ENCODE assay signal across 24 mouse cellular contexts in genomic region chr19:57823446-57823845, GRCm38 (mm10).
DNase-seq lines count a peak whose midpoint lies in the region; ATAC-seq and TF ChIP-seq lines count a peak whose summit lies in the region.
"Had no signal": no experiment of that assay in that cellular context is flagged by ENCODE, and none has a peak within 500 bp of the region (broad histone marks: within the 10 kb centered on the region; RNA-seq: fewer than 3 reads in every experiment).

No protein-coding gene starts in this region.

- TF ChIP-seq POLR2A in embryonic fibroblast, embryonic 13.5 days (IDR thresholded peaks at IDR 0.05; ENCODE audit: low read depth, low read length), result no peak

- no peak overlapping the region for H3K9ac ChIP-seq in embryonic facial prominence, embryonic 14.5 days (ENCODE audit: low read depth, low read length)
- H3K9ac ChIP-seq in hindbrain, embryonic 13.5 days, result no peak overlapping the region
- no peak overlapping the region for H3K9ac ChIP-seq in kidney, embryonic 14.5 days (ENCODE audit: low read depth, low read length)
- H3K9ac ChIP-seq: embryonic facial prominence, embryonic 13.5 days; forebrain, postnatal 0 days; heart, embryonic 13.5 days; hindbrain, embryonic 15.5 days had no signal

- H3K9me3 ChIP-seq in embryonic facial prominence, embryonic 14.5 days (ENCODE audit: control insufficient read depth, low read length), result no peaks in the 10 kb centered on the region
- no peaks in the 10 kb centered on the region for H3K9me3 ChIP-seq in embryonic facial prominence, embryonic 10.5 days
- H3K9me3 ChIP-seq in hindbrain, embryonic 13.5 days, result no peaks in the 10 kb centered on the region
- no peaks in the 10 kb centered on the region for H3K9me3 ChIP-seq in kidney, embryonic 14.5 days (ENCODE audit: control insufficient read depth, low read length)
- H3K9me3 ChIP-seq: embryonic facial prominence, embryonic 13.5 days; heart, embryonic 10.5 days; heart, embryonic 13.5 days; hindbrain, embryonic 15.5 days had no signal

- no peak for ATAC-seq in embryonic facial prominence, embryonic 14.5 days (ENCODE audit: low read depth)
- ATAC-seq in hindbrain, embryonic 13.5 days (ENCODE audit: low FRiP score), result no peak
- no peak for ATAC-seq in kidney, embryonic 14.5 days (ENCODE audit: low FRiP score, low TSS enrichment)
- ATAC-seq: forebrain, embryonic 14.5 days; forebrain, postnatal 0 days; intestine, postnatal 0 days; Patski had no signal

- H3K4me1 ChIP-seq in embryonic facial prominence, embryonic 14.5 days (ENCODE audit: control insufficient read depth, insufficient read depth, low read length), result 0 out of 2 replicates have a peak, but pooled peaks cover 5% of the 10 kb centered on the region
- no peaks in the 10 kb centered on the region for H3K4me1 ChIP-seq in embryonic facial prominence, embryonic 10.5 days
- H3K4me1 ChIP-seq in embryonic fibroblast, embryonic 13.5 days (ENCODE audit: control insufficient read depth, insufficient read depth, low read length), result peaks cover 5% of the 10 kb centered on the region
- H3K4me1 ChIP-seq in hindbrain, embryonic 13.5 days (replicated peaks), result no peaks in the 10 kb centered on the region
- no peaks in the 10 kb centered on the region for H3K4me1 ChIP-seq in kidney, embryonic 14.5 days (ENCODE audit: control insufficient read depth, insufficient read depth, low read length)
- H3K4me1 ChIP-seq: heart, embryonic 10.5 days; hindbrain, embryonic 15.5 days had no signal

- H3K79me2 ChIP-seq in C2C12 (ENCODE audit: control insufficient read depth, insufficient read depth), result no peaks in the 10 kb centered on the region

- no peak overlapping the region for H3K4me2 ChIP-seq in embryonic facial prominence, embryonic 14.5 days (ENCODE audit: low read depth, low read length)
- no peak overlapping the region for H3K4me2 ChIP-seq in hindbrain, embryonic 13.5 days
- H3K4me2 ChIP-seq in kidney, embryonic 14.5 days (replicated peaks; ENCODE audit: low read depth, low read length), result no peak overlapping the region
- H3K4me2 ChIP-seq: embryonic facial prominence, embryonic 13.5 days; heart, embryonic 13.5 days; hindbrain, embryonic 15.5 days had no signal

- H3K36me3 ChIP-seq in embryonic facial prominence, embryonic 14.5 days (ENCODE audit: control insufficient read depth, insufficient read depth, low read length), result 0 out of 2 replicates have a peak, but pooled peaks cover 12% of the 10 kb centered on the region
- peaks cover 7% of the 10 kb centered on the region; the same call in 1 of the 2 replicates for H3K36me3 ChIP-seq in embryonic facial prominence, embryonic 10.5 days (replicated peaks)
- no peaks in the 10 kb centered on the region for H3K36me3 ChIP-seq in C2C12 (ENCODE audit: control insufficient read depth, insufficient read depth)
- H3K36me3 ChIP-seq in hindbrain, embryonic 13.5 days, result no peaks in the 10 kb centered on the region
- H3K36me3 ChIP-seq in kidney, embryonic 14.5 days (ENCODE audit: control insufficient read depth, insufficient read depth, low read length), result no peaks in the 10 kb centered on the region
- H3K36me3 ChIP-seq: heart, embryonic 13.5 days; hindbrain, embryonic 15.5 days had no signal

- no peak overlapping the region for H3K4me3 ChIP-seq in embryonic facial prominence, embryonic 14.5 days (ENCODE audit: low read depth, low read length)
- H3K4me3 ChIP-seq in embryonic facial prominence, embryonic 10.5 days, result no peak overlapping the region
- no peak overlapping the region for H3K4me3 ChIP-seq in C2C12 (ENCODE audit: insufficient read depth, poor library complexity, severe bottlenecking)
- no peak overlapping the region for H3K4me3 ChIP-seq in embryonic fibroblast, embryonic 13.5 days (ENCODE audit: insufficient read depth, low read length)
- H3K4me3 ChIP-seq in hindbrain, embryonic 13.5 days, result no peak overlapping the region
- no peak overlapping the region for H3K4me3 ChIP-seq in kidney, embryonic 14.5 days (ENCODE audit: low read length)
- H3K4me3 ChIP-seq: embryonic facial prominence, embryonic 13.5 days; heart, adult 2 months; heart, embryonic 10.5 days; heart, embryonic 13.5 days; hindbrain, embryonic 15.5 days had no signal

- DNase-seq in embryonic facial prominence, embryonic 14.5 days (ENCODE audit: low spot score), result peak; percentile 13
- DNase-seq in embryonic facial prominence, embryonic 10.5 days (ENCODE audit: low spot score), result no peak
- DNase-seq: adrenal gland, adult 2 months; adrenal gland, postnatal 14 days; cerebellum, adult 11 months; cerebellum, adult 2 months; cerebellum, adult 9-11 months; cerebellum, postnatal 25 days; forebrain, postnatal 0 days; gastrocnemius, postnatal 25 days; heart, adult 2 months; heart, postnatal 14 days; heart, postnatal 4 days had no signal

- H3K27me3 ChIP-seq in embryonic facial prominence, embryonic 14.5 days (replicated peaks; ENCODE audit: control insufficient read depth, insufficient read depth, low read length), result no peaks in the 10 kb centered on the region
- no peaks in the 10 kb centered on the region for H3K27me3 ChIP-seq in embryonic facial prominence, embryonic 10.5 days (replicated peaks; ENCODE audit: low read depth, poor library complexity, severe bottlenecking)
- H3K27me3 ChIP-seq in C2C12 (ENCODE audit: control insufficient read depth, insufficient read depth, insufficient read length), result no peaks in the 10 kb centered on the region
- no peaks in the 10 kb centered on the region for H3K27me3 ChIP-seq in hindbrain, embryonic 13.5 days
- H3K27me3 ChIP-seq in kidney, embryonic 14.5 days (ENCODE audit: control insufficient read depth, insufficient read depth, low read length), result no peaks in the 10 kb centered on the region
- H3K27me3 ChIP-seq: embryonic facial prominence, embryonic 13.5 days; heart, embryonic 13.5 days; hindbrain, embryonic 15.5 days; Patski had no signal

- TF ChIP-seq CTCF in C2C12 (IDR thresholded peaks at IDR 0.05; ENCODE audit: control insufficient read depth, insufficient read depth, insufficient read length), result no peak
- TF ChIP-seq CTCF in embryonic fibroblast, embryonic 13.5 days (IDR thresholded peaks at IDR 0.05; ENCODE audit: borderline replicate concordance, insufficient read depth, low read length), result no peak

- H3ac ChIP-seq in C2C12 (ENCODE audit: control insufficient read depth, insufficient read length, low read depth), result no peak overlapping the region

- H3K79me3 ChIP-seq in C2C12 (ENCODE audit: low read depth), result no peaks in the 10 kb centered on the region

- 67% methylated on average over 4 of the region's 4 CpGs for WGBS in embryonic facial prominence, embryonic 14.5 days
- 78% methylated on average over 4 of the region's 4 CpGs for WGBS in embryonic facial prominence, embryonic 10.5 days
- 94% methylated on average over 4 of the region's 4 CpGs for WGBS in hindbrain, embryonic 13.5 days
- WGBS in kidney, embryonic 14.5 days, result 88% methylated on average over 4 of the region's 4 CpGs

- H3K27ac ChIP-seq in embryonic facial prominence, embryonic 14.5 days (replicated peaks; ENCODE audit: low read depth, low read length), result no peak overlapping the region
- H3K27ac ChIP-seq in embryonic facial prominence, embryonic 10.5 days (replicated peaks), result no peak overlapping the region
- H3K27ac ChIP-seq in embryonic fibroblast, embryonic 13.5 days (ENCODE audit: insufficient read depth, low read length), result peak overlapping the region; percentile 66
- no peak overlapping the region for H3K27ac ChIP-seq in hindbrain, embryonic 13.5 days
- no peak overlapping the region for H3K27ac ChIP-seq in kidney, embryonic 14.5 days (ENCODE audit: low read depth, low read length)
- H3K27ac ChIP-seq: embryonic facial prominence, embryonic 13.5 days; heart, adult 2 months; heart, embryonic 10.5 days; heart, embryonic 13.5 days; hindbrain, embryonic 15.5 days had no signal

TF ChIP-seq in C2C12, 6 proteins besides CTCF, POLR2A, EP300 and RAD21:
- TF ChIP-seq FOSL1 (IDR thresholded peaks at IDR 0.05; ENCODE audit: insufficient read depth, low read length, poor library complexity, severe bottlenecking) (no peak), MYOD1 (IDR thresholded peaks at IDR 0.05; ENCODE audit: control insufficient read depth, insufficient read length, low read depth) (peak; percentile 77)
